Mouse (Mus musculus) MEL (cell line): ENCODE data around the gene Clec3b. TPM values are rescaled to one million over a fixed set of nuclear protein-coding genes. Genes with fewer than 3 reads are reported as not detected.

Source experiments
- DNase-seq: peaks from one replicate; pipeline ENCODE4 v3.0.0; 2011; ENCODE audit warnings: low read depth, low spot score
- H3K27ac ChIP-seq: 2 replicates; pipeline ENCODE4 v1.5.1; 2012; ENCODE audit warnings: low read depth, mild to moderate bottlenecking, control low read depth, low read length, moderate library complexity; ENCODE audit not compliant: control insufficient read depth
- H3K27me3 ChIP-seq, 2 experiments: fragments of 150-350 bp in 1 of 2; sonication (generic) in 1 of 2; 2 replicates each; pipeline ENCODE4 v1.6.1; 2012; ENCODE audit warnings: low read length in 2 of 2, mild to moderate bottlenecking in 2 of 2, improper control_type of control experiment in 1 of 2, moderate library complexity in 1 of 2; ENCODE audit not compliant: insufficient read depth in 2 of 2, control insufficient read depth in 1 of 2
- H3K36me3 ChIP-seq, 2 experiments: 2 replicates each; pipeline ENCODE4 v1.6.1; 2012 to 2014; ENCODE audit warnings: low read length in 2 of 2, improper control_type of control experiment in 1 of 2, inconsistent platforms in 1 of 2, mild to moderate bottlenecking in 1 of 2; ENCODE audit not compliant: insufficient read depth in 2 of 2, control insufficient read depth in 1 of 2
- H3K4me1 ChIP-seq, 2 experiments: fragments of 150-350 bp in 1 of 2; sonication (generic) in 1 of 2; 2 replicates each; pipeline ENCODE4 v1.6.1; 2012; ENCODE audit warnings: low read length in 2 of 2, improper control_type of control experiment in 1 of 2, mild to moderate bottlenecking in 1 of 2; ENCODE audit not compliant: insufficient read depth in 2 of 2, control insufficient read depth in 1 of 2
- H3K4me3 ChIP-seq, 2 experiments: fragments of 150-350 bp in 1 of 2; sonication (generic) in 1 of 2; 2 replicates each; pipeline ENCODE4 v1.5.1; 2012; ENCODE audit warnings: low read depth in 2 of 2, low read length in 2 of 2, mild to moderate bottlenecking in 2 of 2, moderate library complexity in 2 of 2, control low read depth in 1 of 2, improper control_type of control experiment in 1 of 2; ENCODE audit not compliant: control insufficient read depth in 1 of 2, insufficient read depth in 1 of 2
- H3K79me2 ChIP-seq: 2 replicates; pipeline ENCODE4 v1.6.1; 2012; ENCODE audit warnings: mild to moderate bottlenecking, low read length, moderate library complexity; ENCODE audit not compliant: control insufficient read depth, poor library complexity, insufficient read depth
- H3K9ac ChIP-seq: 2 replicates; pipeline ENCODE4 v1.6.1; 2012; ENCODE audit warnings: low read depth, mild to moderate bottlenecking, control low read depth, low read length, moderate library complexity; ENCODE audit not compliant: control insufficient read depth, poor library complexity, severe bottlenecking
- H3K9me3 ChIP-seq: fragments of 150-350 bp; sonication (generic); replicated peaks from 2 replicates; pipeline ENCODE4 v1.6.1; 2012; ENCODE audit warnings: mild to moderate bottlenecking, low read length, improper control_type of control experiment, moderate library complexity; ENCODE audit not compliant: insufficient read depth
- BHLHE40 ChIP-seq: IDR thresholded peaks from 2 replicates; pipeline ENCODE4 v1.6.1; 2012; ENCODE audit warnings: low read depth, mild to moderate bottlenecking, inconsistent platforms, low read length, improper control_type of control experiment, borderline replicate concordance
- CHD1 ChIP-seq: IDR thresholded peaks from 2 replicates; pipeline ENCODE4 v1.6.1; 2012; ENCODE audit warnings: low read depth, mild to moderate bottlenecking, inconsistent platforms, low read length, improper control_type of control experiment
- E2F4 ChIP-seq: IDR thresholded peaks from 2 replicates; pipeline ENCODE4 v1.6.1; 2011; ENCODE audit warnings: low read depth, low read length, improper control_type of control experiment, borderline replicate concordance
- ELF1 ChIP-seq: IDR thresholded peaks from 2 replicates; pipeline ENCODE4 v1.6.1; 2014; ENCODE audit warnings: low read depth, mild to moderate bottlenecking, inconsistent platforms, low read length, improper control_type of control experiment, moderate library complexity
- EP300 ChIP-seq, 2 experiments: IDR thresholded peaks; 2 replicates each; pipeline ENCODE4 v1.6.1; 2011; ENCODE audit warnings: improper control_type of control experiment in 2 of 2, low read length in 2 of 2, low read depth in 1 of 2, mild to moderate bottlenecking in 1 of 2
- ETS1 ChIP-seq: IDR thresholded peaks from 2 replicates; pipeline ENCODE4 v1.6.1; 2012; ENCODE audit warnings: low read depth, mild to moderate bottlenecking, inconsistent platforms, low read length, improper control_type of control experiment, moderate library complexity
- GABPA ChIP-seq: IDR thresholded peaks from 2 replicates; pipeline ENCODE4 v1.6.1; 2012; ENCODE audit warnings: low read depth, mild to moderate bottlenecking, inconsistent platforms, low read length, improper control_type of control experiment, moderate library complexity
- GATA1 ChIP-seq: IDR thresholded peaks from 2 replicates; pipeline ENCODE4 v1.6.1; 2011; ENCODE audit warnings: low read depth, low read length, improper control_type of control experiment
- HCFC1 ChIP-seq: IDR thresholded peaks from 2 replicates; pipeline ENCODE4 v1.6.1; 2012; ENCODE audit warnings: low read depth, mild to moderate bottlenecking, inconsistent platforms, low read length, improper control_type of control experiment, moderate library complexity
- MAX ChIP-seq: IDR thresholded peaks from 2 replicates; pipeline ENCODE4 v1.6.1; 2011; ENCODE audit warnings: low read length, improper control_type of control experiment
- MAZ ChIP-seq: IDR thresholded peaks from 2 replicates; pipeline ENCODE4 v1.6.1; 2012; ENCODE audit warnings: low read depth, mild to moderate bottlenecking, inconsistent platforms, low read length, improper control_type of control experiment
- MEF2A ChIP-seq: IDR thresholded peaks from 2 replicates; pipeline ENCODE4 v1.6.1; 2014; ENCODE audit warnings: low read depth, mild to moderate bottlenecking, inconsistent platforms, low read length, improper control_type of control experiment; ENCODE audit not compliant: poor library complexity, insufficient replicate concordance, severe bottlenecking; ENCODE audit errors: extremely low read depth
- MXI1 ChIP-seq: IDR thresholded peaks from 2 replicates; pipeline ENCODE4 v1.6.1; 2011; ENCODE audit warnings: mild to moderate bottlenecking, low read depth, low read length, improper control_type of control experiment
- MYC ChIP-seq: IDR thresholded peaks from 2 replicates; pipeline ENCODE4 v1.6.1; 2011; ENCODE audit warnings: low read depth, mild to moderate bottlenecking, low read length, improper control_type of control experiment, moderate library complexity
- NRF1 ChIP-seq: IDR thresholded peaks from 2 replicates; pipeline ENCODE4 v1.6.1; 2014; ENCODE audit warnings: low read depth, mild to moderate bottlenecking, inconsistent platforms, low read length, improper control_type of control experiment, moderate library complexity; ENCODE audit not compliant: poor library complexity, insufficient read depth, severe bottlenecking
- POLR2A ChIP-seq, 2 experiments: IDR thresholded peaks; 2 replicates each; pipeline ENCODE4 v1.6.1; 2011 to 2012; ENCODE audit warnings: low read length in 2 of 2, mild to moderate bottlenecking in 2 of 2, control low read depth in 1 of 2, improper control_type of control experiment in 1 of 2, low read depth in 1 of 2, moderate library complexity in 1 of 2; ENCODE audit not compliant: control insufficient read depth in 1 of 2, insufficient read depth in 1 of 2, poor library complexity in 1 of 2
- POLR2AphosphoS2 ChIP-seq: IDR thresholded peaks from 2 replicates; pipeline ENCODE4 v1.6.1; 2011; ENCODE audit warnings: low read length, improper control_type of control experiment
- RCOR1 ChIP-seq: IDR thresholded peaks from 2 replicates; pipeline ENCODE4 v1.6.1; 2012; ENCODE audit warnings: low read depth, mild to moderate bottlenecking, inconsistent platforms, low read length, improper control_type of control experiment
- SIN3A ChIP-seq: IDR thresholded peaks from 2 replicates; pipeline ENCODE4 v1.6.1; 2012; ENCODE audit warnings: low read length, improper control_type of control experiment, inconsistent platforms
- TCF12 ChIP-seq: IDR thresholded peaks from 2 replicates; pipeline ENCODE4 v1.6.1; 2014; ENCODE audit warnings: low read depth, mild to moderate bottlenecking, inconsistent platforms, low read length, improper control_type of control experiment, moderate library complexity
- UBTF ChIP-seq: IDR thresholded peaks from 2 replicates; pipeline ENCODE4 v1.6.1; 2012; ENCODE audit warnings: low read depth, mild to moderate bottlenecking, inconsistent platforms, low read length, improper control_type of control experiment, moderate library complexity, borderline replicate concordance; ENCODE audit not compliant: insufficient read depth
- USF1 ChIP-seq: IDR thresholded peaks from 2 replicates; pipeline ENCODE4 v1.6.1; 2014; ENCODE audit warnings: low read depth, mild to moderate bottlenecking, inconsistent platforms, low read length, improper control_type of control experiment, moderate library complexity
- ZC3H11A ChIP-seq: IDR thresholded peaks from 2 replicates; pipeline ENCODE4 v1.6.1; 2012; ENCODE audit warnings: low read depth, mild to moderate bottlenecking, inconsistent platforms, low read length, improper control_type of control experiment
- ZKSCAN1 ChIP-seq: IDR thresholded peaks from 2 replicates; pipeline ENCODE4 v1.6.1; 2012; ENCODE audit warnings: low read depth, mild to moderate bottlenecking, inconsistent platforms, low read length, improper control_type of control experiment, moderate library complexity
- ZMIZ1 ChIP-seq: IDR thresholded peaks from 2 replicates; pipeline ENCODE4 v1.6.1; 2012; ENCODE audit warnings: low read depth, mild to moderate bottlenecking, inconsistent platforms, low read length, improper control_type of control experiment, moderate library complexity
- polyA plus RNA-seq, 2 experiments: library from polyadenylated mRNA; stranded (reverse) in 1 of 2; unstranded in 1 of 2; fragments of >175 nt in 1 of 2; fragments of >200 nt in 1 of 2; gene quantifications; 2 replicates each; pipeline versions ENCODE4 v1.2.1 to v1.2.4; 2012; ENCODE audit warnings: low replicate concordance in 2 of 2, low read depth in 1 of 2; ENCODE audit not compliant: insufficient read length in 2 of 2, insufficient read depth in 1 of 2, missing spikeins in 1 of 2
- total RNA-seq: library from RNA; depleted of rRNA; stranded (reverse); fragments of 300-350 nt; gene quantifications from 2 replicates; pipeline ENCODE4 v1.2.3, GENCODE M21; 2012

Gene Clec3b
- total and polyA plus RNA-seq, 3 experiments: 0.24 TPM; not detected in 2

DNA sequence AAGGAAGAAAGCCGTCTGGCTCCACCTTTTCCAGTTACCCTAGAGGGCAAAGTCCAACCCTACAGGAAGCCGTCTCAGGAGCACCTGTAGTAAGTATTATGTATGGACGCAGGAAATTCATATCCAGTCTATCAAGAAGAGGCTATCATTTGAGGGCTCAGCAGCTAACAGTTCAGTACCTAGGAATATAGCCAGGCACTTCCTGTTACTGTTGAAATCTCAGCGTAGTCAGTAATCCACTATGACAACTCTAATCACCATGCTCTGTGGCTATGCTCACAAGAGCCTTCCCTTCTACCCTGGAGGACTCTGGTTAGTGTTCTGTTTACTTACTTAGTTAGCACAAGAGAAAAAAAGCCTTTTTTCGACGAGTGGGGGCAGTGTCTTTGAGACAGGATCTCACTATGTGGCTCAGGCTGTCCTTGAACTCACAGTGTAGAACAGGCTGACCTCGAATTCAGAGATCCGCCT lies 39.0 kb upstream of the Clec3b start:
- DNase-seq: peak; percentile 55
- H3K27ac ChIP-seq: no peak overlapping the region
- peak; percentile 17; the same call in 1 of the 2 replicates for TF ChIP-seq ELF1
- no peak for TF ChIP-seq ETS1
- no peak for TF ChIP-seq USF1
- H3K9me3 ChIP-seq: no peaks in the 10 kb centered on the region
- H3K27me3 ChIP-seq: no peaks in the 10 kb centered on the region
- peaks cover 42% of the 10 kb centered on the region for H3K79me2 ChIP-seq
- H3K4me3 ChIP-seq: peak overlapping the region; percentile 85 to 96
- H3K4me1 ChIP-seq: peaks cover 5 to 11% of the 10 kb centered on the region in 2 experiments; a peak in 3 of 4 replicates
- peak overlapping the region; percentile 97 for H3K9ac ChIP-seq
- H3K36me3 ChIP-seq: peaks cover 2 to 17% of the 10 kb centered on the region in 2 experiments; a peak in 3 of 4 replicates

- peak; percentile 91 for DNase-seq
- no peaks in the 10 kb centered on the region for H3K9me3 ChIP-seq
- peak within 1 kb of the TSS; percentile 97 for H3K9ac ChIP-seq
- peak within 1 kb of the TSS; percentile 73 for H3K27ac ChIP-seq
- H3K4me3 ChIP-seq: peak within 1 kb of the TSS; percentile 85 to 96
- H3K79me2 ChIP-seq: peaks cover 41% of the 10 kb centered on the region
- H3K36me3 ChIP-seq: peaks cover 2 to 17% of the 10 kb centered on the region in 2 experiments; a peak in 3 of 4 replicates
- TF ChIP-seq GATA1 (no peak), ZMIZ1 (peak; percentile 85), MXI1 (peak; percentile 89), MAZ (no peak; the same call in 1 of the 2 replicates), ZC3H11A (0 out of 2 replicates have a peak, but pooled peaks have one; percentile 0), MEF2A (0 out of 2 replicates have a peak, but pooled peaks have one; percentile 8), RCOR1 (no peak), GABPA (no peak), NRF1 (peak; percentile 70), E2F4 (peak; percentile 57; the same call in 1 of the 2 replicates), CHD1 (no peak), SIN3A (peak; percentile 90), TCF12 (peak; percentile 79), MAX (peak; percentile 88), EP300 (IDR thresholded peaks at IDR 0.05; ENCODE audit: low read depth in 1 of 2, low read length in 2 of 2) (0 out of 4 replicates have a peak, but pooled peaks of 1 of the 2 experiments have one; percentile 8), ELF1 (peak; percentile 49), ZKSCAN1 (no peak), POLR2AphosphoS2 (peak; percentile 87; the same call in 1 of the 2 replicates), MYC (peak; percentile 62; the same call in 1 of the 2 replicates), ETS1 (peak; percentile 15; the same call in 1 of the 2 replicates), BHLHE40 (peak; percentile 85), POLR2A (IDR thresholded peaks at IDR 0.05; ENCODE audit: control insufficient read depth in 1 of 2, insufficient read depth in 1 of 2, low read depth in 1 of 2, low read length in 2 of 2, poor library complexity in 1 of 2) (peak; percentile 89 to 98), UBTF (peak; percentile 64; the same call in 1 of the 2 replicates), HCFC1 (peak; percentile 88), USF1 (peak; percentile 43; the same call in 1 of the 2 replicates)
- H3K27me3 ChIP-seq: no peaks in the 10 kb centered on the region
- H3K4me1 ChIP-seq: peaks cover 5 to 11% of the 10 kb centered on the region in 2 experiments; a peak in 3 of 4 replicates
Measured at GRCm38 (mm10) chr9:123112805-123113521, 37.8 kb upstream of the Clec3b start, which contains the start of the genes Zdhhc3 and Exosc7. Gene Zdhhc3, minus strand, starts transcription at chr9:123113205. Gene Exosc7, plus strand, starts transcription at chr9:123113215.
